Mouse (Mus musculus): ENCODE measurements around the gene Kdf1.

- TF ChIP-seq MYOG (IDR thresholded peaks at IDR 0.05; ENCODE audit: control insufficient read depth in 1 of 3, insufficient read depth in 1 of 3, insufficient read length in 2 of 3, low read depth in 2 of 3) (no peak), USF1 (IDR thresholded peaks at IDR 0.05; ENCODE audit: low read depth) (no peak)
Measured at GRCm38 (mm10) chr4:133545272-133546231, 26.8 kb downstream of the Kdf1 start, which contains the start of gene Nudc.
